Mouse (Mus musculus) intestine, embryonic 15.5 days (tissue): Measurements from ENCODE around the gene Gnb2. TPM values are rescaled to one million over a fixed set of nuclear protein-coding genes. Genes with fewer than 3 reads are reported as not detected.
A peak's percentile ranks its signal among the peaks of the same experiment; 100 is the strongest.

ENCODE experiments used
- ATAC-seq: fragments of 200-750 bp; cut with Nextera tagmentation; 2 replicates; pipeline ENCODE4 v1.8.0; 2017; ENCODE audit warnings: moderate TSS enrichment, moderate library complexity
- H3K27ac ChIP-seq: fragments of 300-500 bp; sonication (generic); 2 replicates; pipeline ENCODE4 v1.5.1; 2015; ENCODE audit warnings: mild to moderate bottlenecking, inconsistent platforms
- H3K27me3 ChIP-seq: fragments of 300-500 bp; sonication (generic); replicated peaks from 2 replicates; pipeline ENCODE4 v1.6.1; 2015; ENCODE audit warnings: inconsistent platforms
- H3K36me3 ChIP-seq: fragments of 300-500 bp; sonication (generic); 2 replicates; pipeline ENCODE4 v1.6.1; 2015; ENCODE audit warnings: inconsistent platforms
- H3K4me1 ChIP-seq: fragments of 300-500 bp; sonication (generic); replicated peaks from 2 replicates; pipeline ENCODE4 v1.6.1; 2015; ENCODE audit warnings: inconsistent platforms
- H3K4me2 ChIP-seq: fragments of 300-500 bp; sonication (generic); replicated peaks from 2 replicates; pipeline ENCODE4 v1.6.1; 2015; ENCODE audit warnings: mild to moderate bottlenecking, inconsistent platforms
- H3K4me3 ChIP-seq: fragments of 300-500 bp; sonication (generic); replicated peaks from 2 replicates; pipeline ENCODE4 v1.5.1; 2015; ENCODE audit warnings: inconsistent platforms
- H3K9ac ChIP-seq: fragments of 300-500 bp; sonication (generic); 2 replicates; pipeline ENCODE4 v1.6.1; 2015; ENCODE audit warnings: inconsistent platforms
- H3K9me3 ChIP-seq: fragments of 300-500 bp; sonication (generic); 2 replicates; pipeline ENCODE4 v1.6.1; 2016; ENCODE audit warnings: inconsistent platforms
- WGBS: fragments of 180-500 bp; shearing (Covaris S2); methylation state at CpG from one replicate; pipeline ENCODE4 v1.1.7; 2015; 5-methylcytosine and 5-hydroxymethylcytosine counted together
- polyA plus RNA-seq: library from polyadenylated mRNA; unstranded; fragments of >200 nt; fragmentation: Nextera tagmentation; extraction: Ambion mirVana; gene quantifications from 2 replicates; pipeline ENCODE4 v1.2.1, GENCODE M21; 2015

Gnb2 gene
- polyA plus RNA-seq, 1 experiment from 2014 or later: 341 TPM

GRCm38 (mm10) chr5:137512847-137513794 is 20.2 kb downstream of the Gnb2 start:
- whole genome bisulfite sequencing: 76% methylated on average over 11 of the region's 11 CpGs
- H3K9ac ChIP-seq: no peak overlapping the region
- ATAC-seq: no peak
- no peaks in the 10 kb centered on the region for H3K27me3 ChIP-seq
- 0 out of 2 replicates have a peak overlapping the region, but pooled peaks have one; percentile 86 for H3K4me2 ChIP-seq
- no peak overlapping the region for H3K4me3 ChIP-seq
- H3K9me3 ChIP-seq: no peaks in the 10 kb centered on the region
- peaks cover 12% of the 10 kb centered on the region for H3K36me3 ChIP-seq
- no peak overlapping the region for H3K27ac ChIP-seq
- H3K4me1 ChIP-seq: peaks cover 24% of the 10 kb centered on the region

DNA sequence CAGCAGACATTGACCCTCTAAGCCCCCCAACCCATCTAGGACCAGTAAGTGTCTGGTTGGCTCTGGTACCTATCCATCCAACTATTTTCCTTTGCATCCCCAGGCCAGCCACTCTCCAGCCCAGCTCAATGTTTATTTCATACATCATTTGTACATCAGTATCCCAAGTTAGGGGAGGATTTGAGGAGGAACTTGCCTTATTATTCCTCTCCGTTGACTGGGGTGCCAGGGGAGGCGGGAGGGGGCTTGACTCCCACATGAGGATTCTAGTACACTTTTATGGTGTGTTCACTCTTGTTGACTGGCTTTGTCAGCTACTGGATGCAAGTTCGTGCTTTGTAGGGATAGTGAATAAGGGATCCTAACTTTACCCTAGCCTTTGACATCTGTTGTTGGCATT is 21.6 kb downstream of the Gnb2 start:
- no peak for ATAC-seq
- Histone ChIP-seq H3K27me3 (no peaks in the 10 kb centered on the region), H3K36me3 (peaks cover 8% of the 10 kb centered on the region; the same call in 1 of the 2 replicates), H3K4me2 (peak overlapping the region; percentile 86), H3K27ac (0 out of 2 replicates have a peak overlapping the region, but pooled peaks have one; percentile 77), H3K4me1 (peaks cover 24% of the 10 kb centered on the region), H3K4me3 (peak overlapping the region; percentile 93), H3K9ac (peak overlapping the region; percentile 95), H3K9me3 (no peaks in the 10 kb centered on the region)
- WGBS: 52% methylated on average over 3 of the region's 3 CpGs

- under 1% methylated on average over 38 of the region's 83 CpGs for WGBS
- ATAC-seq: peak; percentile 71
Measured at GRCm38 (mm10) chr5:137510573-137511390, 22.5 kb downstream of the Gnb2 start.

GRCm38 (mm10) chr5:137510014-137510501 is 23.3 kb downstream of the Gnb2 start:
- Histone ChIP-seq H3K36me3 (peaks cover 8% of the 10 kb centered on the region; the same call in 1 of the 2 replicates), H3K4me1 (peaks cover 24% of the 10 kb centered on the region), H3K9me3 (no peaks in the 10 kb centered on the region), H3K4me3 (peak overlapping the region; percentile 93), H3K27ac (peak overlapping the region; percentile 77), H3K27me3 (no peaks in the 10 kb centered on the region), H3K4me2 (peak overlapping the region; percentile 86), H3K9ac (peak overlapping the region; percentile 95)
- ATAC-seq: peak; percentile 88
- WGBS: 4% methylated on average over 26 of the region's 52 CpGs

More at GRCm38 (mm10) chr5:137510573-137511390, 22.5 kb downstream of the Gnb2 start:
- Histone ChIP-seq H3K4me3 (peak overlapping the region; percentile 93), H3K4me1 (peaks cover 24% of the 10 kb centered on the region), H3K27ac (peak overlapping the region; percentile 77), H3K9me3 (no peaks in the 10 kb centered on the region), H3K4me2 (peak overlapping the region; percentile 86), H3K36me3 (peaks cover 8% of the 10 kb centered on the region; the same call in 1 of the 2 replicates), H3K27me3 (no peaks in the 10 kb centered on the region), H3K9ac (peak overlapping the region; percentile 95)

- no peaks in the 10 kb centered on the region for H3K27me3 ChIP-seq
- no peak overlapping the region for H3K4me3 ChIP-seq
- 0 out of 2 replicates have a peak, but pooled peaks cover 6% of the 10 kb centered on the region for H3K4me1 ChIP-seq
- no peak overlapping the region for H3K4me2 ChIP-seq
- H3K27ac ChIP-seq: no peak overlapping the region
- no peak overlapping the region for H3K9ac ChIP-seq
- H3K36me3 ChIP-seq: 0 out of 2 replicates have a peak, but pooled peaks cover 3% of the 10 kb centered on the region
- no peaks in the 10 kb centered on the region for H3K9me3 ChIP-seq
- WGBS: 77% methylated on average over 6 of the region's 6 CpGs
- no peak for ATAC-seq
Measured at GRCm38 (mm10) chr5:137504041-137504440, 29.3 kb downstream of the Gnb2 start.

DNA sequence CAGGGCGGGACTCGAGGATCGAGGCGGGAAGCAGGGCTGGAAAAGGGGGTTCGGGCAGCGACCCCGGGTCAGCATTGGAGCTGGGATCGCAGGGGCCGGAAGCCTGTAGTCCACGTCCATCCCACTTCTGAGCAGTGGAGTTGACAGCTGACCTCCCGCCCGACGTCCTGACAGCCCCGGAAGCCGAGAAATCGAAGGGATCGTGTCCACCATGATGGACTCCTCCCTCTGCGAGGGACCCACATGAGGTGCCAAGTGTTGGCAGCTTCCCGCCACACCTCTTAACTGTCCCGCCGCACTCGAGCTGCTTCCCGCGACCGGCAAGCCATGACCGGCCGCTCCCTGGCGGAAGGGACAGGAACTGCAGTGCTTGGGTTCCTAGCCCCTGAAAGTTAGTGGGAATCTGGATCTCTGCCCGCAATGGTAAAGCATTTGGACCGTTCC is 30.6 kb downstream of the Gnb2 start:
- no peaks in the 10 kb centered on the region for H3K27me3 ChIP-seq
- H3K4me2 ChIP-seq: peak overlapping the region; percentile 73
- H3K36me3 ChIP-seq: 0 out of 2 replicates have a peak, but pooled peaks cover 3% of the 10 kb centered on the region
- peak overlapping the region; percentile 94 for H3K27ac ChIP-seq
- peak; percentile 92 for ATAC-seq
- WGBS: 0% methylated on average over 29 of the region's 30 CpGs
- peak overlapping the region; percentile 58 for H3K4me3 ChIP-seq
- H3K9ac ChIP-seq: peak overlapping the region; percentile 66
- no peaks in the 10 kb centered on the region for H3K9me3 ChIP-seq
- H3K4me1 ChIP-seq: 0 out of 2 replicates have a peak, but pooled peaks cover 6% of the 10 kb centered on the region

GRCm38 (mm10) chr5:137501709-137502666 is 31.3 kb downstream of the Gnb2 start, which contains the start of gene Pop7:
Pop7 (minus strand) TSS chr5:137502518.
- Histone ChIP-seq H3K9ac (peak within 1 kb of the TSS; percentile 80), H3K4me3 (peak within 1 kb of the TSS; percentile 58), H3K4me1 (0 out of 2 replicates have a peak, but pooled peaks cover 6% of the 10 kb centered on the region), H3K4me2 (peak within 1 kb of the TSS; percentile 85), H3K27ac (peak within 1 kb of the TSS; percentile 97), H3K27me3 (no peaks in the 10 kb centered on the region), H3K36me3 (0 out of 2 replicates have a peak, but pooled peaks cover 3% of the 10 kb centered on the region), H3K9me3 (no peaks in the 10 kb centered on the region)
- peak; percentile 97 for ATAC-seq
- 3% methylated on average over 64 of the region's 64 CpGs for WGBS

DNA sequence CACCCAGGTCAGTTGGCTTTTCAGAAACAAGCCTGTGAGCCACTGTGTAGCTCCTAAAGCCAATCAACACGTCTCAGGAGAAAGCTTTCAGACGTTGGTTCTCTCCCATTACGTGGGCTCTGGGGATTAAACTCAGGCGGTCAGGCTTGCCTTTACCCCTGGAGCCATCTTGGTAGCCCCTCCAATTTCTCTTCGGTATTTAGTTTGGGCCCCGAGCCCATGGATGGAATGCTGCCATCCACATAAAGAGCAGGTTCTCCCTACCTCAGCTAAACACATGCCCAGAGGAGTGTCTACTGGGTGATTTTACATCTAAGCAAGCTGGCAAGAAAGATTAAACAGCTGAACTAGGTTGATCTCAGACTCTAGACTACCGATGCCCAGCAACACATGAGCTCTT is 33.1 kb downstream of the Gnb2 start:
- Histone ChIP-seq H3K27me3 (no peaks in the 10 kb centered on the region), H3K36me3 (0 out of 2 replicates have a peak, but pooled peaks cover 3% of the 10 kb centered on the region), H3K4me3 (no peak overlapping the region), H3K4me2 (no peak overlapping the region), H3K9ac (no peak overlapping the region), H3K4me1 (0 out of 2 replicates have a peak, but pooled peaks cover 6% of the 10 kb centered on the region), H3K9me3 (no peaks in the 10 kb centered on the region), H3K27ac (no peak overlapping the region)
- WGBS: 92% methylated on average over 7 of the region's 7 CpGs
- no peak for ATAC-seq

DNA sequence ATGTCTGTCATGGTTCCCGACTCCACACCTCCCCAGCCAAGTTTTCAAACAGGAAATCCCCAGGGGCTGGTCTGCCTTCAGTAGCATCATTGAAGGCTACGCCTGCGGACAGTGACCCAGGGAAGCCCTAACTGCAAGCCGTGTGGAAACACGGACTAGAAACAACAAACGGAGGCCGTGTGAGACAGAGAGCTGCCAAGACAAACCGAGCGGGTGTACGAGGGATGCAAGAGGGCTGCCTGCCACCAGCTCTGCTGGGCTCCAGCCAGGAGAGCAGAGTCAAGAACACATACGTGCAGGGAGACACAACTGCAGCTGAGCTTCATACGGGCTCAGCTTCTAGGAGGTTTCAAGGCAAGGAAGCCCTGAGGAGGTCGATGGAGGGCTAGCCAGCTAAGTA is 39.5 kb downstream of the Gnb2 start:
- Histone ChIP-seq H3K4me2 (no peak overlapping the region), H3K27me3 (no peaks in the 10 kb centered on the region), H3K9ac (no peak overlapping the region), H3K27ac (no peak overlapping the region), H3K4me1 (no peaks in the 10 kb centered on the region), H3K36me3 (no peaks in the 10 kb centered on the region), H3K9me3 (no peaks in the 10 kb centered on the region), H3K4me3 (no peak overlapping the region)
- no peak for ATAC-seq
- WGBS: 70% methylated on average over 13 of the region's 13 CpGs

DNA sequence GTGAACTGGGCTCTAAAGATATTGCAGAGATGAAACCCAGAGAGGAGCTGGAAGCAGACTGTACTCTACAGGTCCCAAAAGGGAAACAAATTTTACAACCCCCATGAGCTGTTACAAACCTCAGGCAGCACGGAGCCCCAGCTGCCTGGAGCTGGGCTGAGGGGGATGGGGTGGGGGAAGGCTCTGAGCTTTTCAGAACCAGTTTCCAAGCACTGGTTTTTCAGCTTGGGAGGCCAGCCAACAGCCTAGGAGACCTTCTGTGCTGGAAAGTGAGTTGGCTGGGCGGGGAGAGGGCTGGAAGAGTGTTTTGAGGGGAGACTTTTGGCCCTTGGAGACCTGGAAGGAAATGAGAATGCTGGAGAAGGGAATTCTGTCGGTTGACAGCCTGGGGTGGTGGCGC is 41.8 kb downstream of the Gnb2 start:
- H3K4me3 ChIP-seq: no peak overlapping the region
- H3K27me3 ChIP-seq: peaks cover 7% of the 10 kb centered on the region; the same call in 1 of the 2 replicates
- H3K36me3 ChIP-seq: no peaks in the 10 kb centered on the region
- 0 out of 2 replicates have a peak overlapping the region, but pooled peaks have one; percentile 18 for H3K9ac ChIP-seq
- no peaks in the 10 kb centered on the region for H3K4me1 ChIP-seq
- no peak overlapping the region for H3K27ac ChIP-seq
- H3K4me2 ChIP-seq: no peak overlapping the region
- no peak for ATAC-seq
- 50% methylated on average over 4 of the region's 4 CpGs for WGBS
- no peaks in the 10 kb centered on the region for H3K9me3 ChIP-seq

GRCm38 (mm10) chr5:137487616-137488015 is 45.7 kb downstream of the Gnb2 start:
- Histone ChIP-seq H3K9ac (no peak overlapping the region), H3K27ac (no peak overlapping the region), H3K36me3 (no peaks in the 10 kb centered on the region), H3K27me3 (peaks cover 18% of the 10 kb centered on the region), H3K4me1 (no peaks in the 10 kb centered on the region), H3K4me3 (no peak overlapping the region), H3K9me3 (no peaks in the 10 kb centered on the region), H3K4me2 (no peak overlapping the region)
- 85% methylated on average over 7 of the region's 7 CpGs for WGBS
- no peak for ATAC-seq
